Mouse (Mus musculus) E14TG2a.4 (cell line): ENCODE measurements around the gene Etfbkmt.

Experiments used
- CTCF ChIP-seq: conservative IDR thresholded peaks from 2 replicates; pipeline ENCODE4 v1.5.1; 2014; ENCODE audit warnings: low read length
- POU5F1 ChIP-seq: IDR thresholded peaks from 2 replicates; pipeline ENCODE4 v1.6.1; 2014; ENCODE audit warnings: low read length, borderline replicate concordance

- no peak for TF ChIP-seq CTCF
- TF ChIP-seq POU5F1, result no peak
Observed at GRCm38 (mm10) chr6:149141393-149142173, 1.9 kb downstream of the Etfbkmt start.
